Mouse (Mus musculus) liver, embryonic 11.5 days (tissue): ENCODE results near the gene Kyat1. TPM values are rescaled to one million over a fixed set of nuclear protein-coding genes. Genes with fewer than 3 reads are reported as not detected.
A peak's percentile ranks its signal among the peaks of the same experiment; 100 is the strongest.

ENCODE experiments used
- ATAC-seq: fragments of 200-750 bp; cut with Nextera tagmentation; replicated peaks from 2 replicates; pipeline ENCODE4 v1.8.0; 2017; ENCODE audit warnings: moderate number of reproducible peaks, mild to moderate bottlenecking, moderate TSS enrichment, moderate library complexity; ENCODE audit not compliant: low FRiP score
- DNase-seq: peaks from one replicate; pipeline ENCODE4 v3.0.0-alpha.2; 2017; ENCODE audit warnings: low spot score
- H3K27ac ChIP-seq: fragments of 300-500 bp; sonication (generic); 2 replicates; pipeline ENCODE4 v1.5.1; 2014; ENCODE audit warnings: mild to moderate bottlenecking, low read depth, low read length, control low read depth
- H3K27me3 ChIP-seq: fragments of 300-500 bp; sonication (generic); replicated peaks from 2 replicates; pipeline ENCODE4 v1.6.1; 2014; ENCODE audit warnings: low read length, mixed read lengths; ENCODE audit not compliant: control insufficient read depth, insufficient read depth
- H3K36me3 ChIP-seq: fragments of 300-500 bp; sonication (generic); 2 replicates; pipeline ENCODE4 v1.6.1; 2014; ENCODE audit warnings: mild to moderate bottlenecking, low read length, moderate library complexity, mixed read lengths; ENCODE audit not compliant: control insufficient read depth, insufficient read depth
- H3K4me1 ChIP-seq: fragments of 300-500 bp; sonication (generic); replicated peaks from 2 replicates; pipeline ENCODE4 v1.6.1; 2014; ENCODE audit warnings: low read length, mixed read lengths; ENCODE audit not compliant: control insufficient read depth, insufficient read depth
- H3K4me2 ChIP-seq: fragments of 300-500 bp; sonication (generic); 2 replicates; pipeline ENCODE4 v1.6.1; 2014; ENCODE audit warnings: mild to moderate bottlenecking, control low read depth, moderate library complexity
- H3K4me3 ChIP-seq: fragments of 300-500 bp; sonication (generic); 2 replicates; pipeline ENCODE4 v1.5.1; 2014; ENCODE audit warnings: low read depth, low read length, control low read depth
- H3K9ac ChIP-seq: fragments of 300-500 bp; sonication (generic); 2 replicates; pipeline ENCODE4 v1.6.1; 2014; ENCODE audit warnings: low read depth, low read length, control low read depth
- H3K9me3 ChIP-seq: fragments of 300-500 bp; sonication (generic); 2 replicates; pipeline ENCODE4 v1.6.1; 2016; ENCODE audit warnings: low read length, inconsistent platforms, mixed read lengths; ENCODE audit not compliant: control insufficient read depth
- WGBS: fragments of 180-500 bp; shearing (Covaris S2); extraction: QIAGEN DNeasy Blood & Tissue Kit; methylation state at CpG from one replicate; pipeline ENCODE4 v1.1.7; 2014; 5-methylcytosine and 5-hydroxymethylcytosine counted together
- polyA plus RNA-seq: library from polyadenylated mRNA; unstranded; fragments of >200 nt; fragmentation: Nextera tagmentation; extraction: Ambion mirVana; gene quantifications from 2 replicates; pipeline ENCODE4 v1.2.1, GENCODE M21; 2014

The Kyat1 gene
- polyA plus RNA-seq = 17.7 and 18.2 TPM in 2 replicates

DNA sequence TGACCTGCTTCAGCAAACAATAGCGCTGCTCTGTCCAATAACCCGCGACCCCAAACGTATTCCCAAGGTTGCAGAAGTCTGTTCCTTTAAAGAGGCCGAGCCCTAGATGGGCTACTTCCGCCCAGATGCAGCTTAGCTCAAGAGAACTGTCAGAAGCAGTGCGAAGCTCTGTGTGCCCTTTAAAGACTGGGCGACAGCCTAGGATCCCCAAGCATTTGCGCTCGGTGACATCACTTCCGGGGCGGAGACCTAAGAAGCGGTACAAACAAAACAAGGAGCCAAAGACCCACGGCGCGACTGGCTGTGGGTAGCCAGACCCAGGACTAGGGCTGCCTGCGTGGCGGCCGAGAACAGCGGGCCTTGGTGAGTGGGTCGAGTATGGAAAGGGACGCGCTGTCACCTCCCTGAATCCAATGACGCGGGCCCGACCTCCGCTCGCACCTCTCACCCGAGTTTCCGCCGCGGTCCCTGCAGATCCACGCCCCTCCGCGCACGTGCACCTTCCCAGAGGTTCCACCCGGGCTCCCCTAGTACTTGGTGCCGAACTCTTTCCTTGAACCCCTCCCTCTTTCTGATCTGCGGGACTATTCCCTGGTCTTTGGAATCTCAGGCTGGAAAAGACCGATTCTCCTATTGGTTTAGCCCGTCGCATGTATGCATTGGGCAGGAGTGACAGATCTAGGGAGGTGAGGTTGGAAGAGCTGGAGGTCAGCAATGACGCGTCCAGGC lies at the start of gene Kyat1:
Gene Kyat1 (minus strand): TSS at position 219 of the 729 bp plus-strand sequence.
- peaks cover 10% of the 10 kb centered on the region for H3K4me1 ChIP-seq
- H3K4me2 ChIP-seq = peak within 1 kb of the TSS; percentile 97
- peak within 1 kb of the TSS; percentile 81 for H3K27ac ChIP-seq
- peak; percentile 90 for ATAC-seq
- peak within 1 kb of the TSS; percentile 64 for H3K9ac ChIP-seq
- WGBS = under 1% methylated on average over 44 of the region's 44 CpGs
- no peaks in the 10 kb centered on the region for H3K9me3 ChIP-seq
- H3K27me3 ChIP-seq = no peaks in the 10 kb centered on the region
- H3K4me3 ChIP-seq = peak within 1 kb of the TSS; percentile 83
- H3K36me3 ChIP-seq = no peaks in the 10 kb centered on the region
- DNase-seq = peak; percentile 88

- no peak for DNase-seq
- no peak for ATAC-seq
- no peak overlapping the region for H3K4me2 ChIP-seq
- no peaks in the 10 kb centered on the region for H3K9me3 ChIP-seq
- no peak overlapping the region for H3K27ac ChIP-seq
- WGBS = 65% methylated on average over 5 of the region's 5 CpGs
- H3K27me3 ChIP-seq = no peaks in the 10 kb centered on the region
- peaks cover 9% of the 10 kb centered on the region for H3K4me1 ChIP-seq
- H3K9ac ChIP-seq = no peak overlapping the region
- peaks cover 28% of the 10 kb centered on the region for H3K36me3 ChIP-seq
- no peak overlapping the region for H3K4me3 ChIP-seq
Observed at GRCm38 (mm10) chr2:30253809-30254208, 48.2 kb upstream of the Kyat1 start.

DNA sequence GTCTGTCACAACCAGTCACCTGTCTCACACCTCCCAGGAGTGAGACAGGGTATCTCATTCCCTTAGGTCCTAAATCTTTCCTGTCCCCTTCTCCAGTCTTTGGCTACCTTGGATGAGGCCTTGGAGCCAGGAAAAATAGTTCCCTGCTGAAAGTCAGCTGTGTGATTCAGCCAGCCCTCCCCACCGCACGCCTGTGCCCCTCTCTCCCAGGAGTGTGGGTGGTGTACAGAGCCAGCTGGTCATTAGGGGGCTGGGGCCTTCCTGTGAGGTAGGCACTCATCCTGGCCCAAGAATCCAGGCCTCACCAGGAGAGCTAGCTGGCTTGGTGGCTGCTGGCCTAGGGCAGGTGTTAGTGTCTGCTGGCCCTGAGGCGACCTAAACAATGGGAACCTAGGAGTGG lies 46.9 kb upstream of the Kyat1 start:
- peaks cover 9% of the 10 kb centered on the region for H3K4me1 ChIP-seq
- no peak overlapping the region for H3K4me2 ChIP-seq
- ATAC-seq (no peak), DNase-seq (no peak)
- no peaks in the 10 kb centered on the region for H3K9me3 ChIP-seq
- 86% methylated on average over 3 of the region's 3 CpGs for WGBS
- peaks cover 30% of the 10 kb centered on the region for H3K36me3 ChIP-seq
- no peak overlapping the region for H3K9ac ChIP-seq
- H3K27me3 ChIP-seq = no peaks in the 10 kb centered on the region
- no peak overlapping the region for H3K27ac ChIP-seq
- H3K4me3 ChIP-seq = no peak overlapping the region

DNA sequence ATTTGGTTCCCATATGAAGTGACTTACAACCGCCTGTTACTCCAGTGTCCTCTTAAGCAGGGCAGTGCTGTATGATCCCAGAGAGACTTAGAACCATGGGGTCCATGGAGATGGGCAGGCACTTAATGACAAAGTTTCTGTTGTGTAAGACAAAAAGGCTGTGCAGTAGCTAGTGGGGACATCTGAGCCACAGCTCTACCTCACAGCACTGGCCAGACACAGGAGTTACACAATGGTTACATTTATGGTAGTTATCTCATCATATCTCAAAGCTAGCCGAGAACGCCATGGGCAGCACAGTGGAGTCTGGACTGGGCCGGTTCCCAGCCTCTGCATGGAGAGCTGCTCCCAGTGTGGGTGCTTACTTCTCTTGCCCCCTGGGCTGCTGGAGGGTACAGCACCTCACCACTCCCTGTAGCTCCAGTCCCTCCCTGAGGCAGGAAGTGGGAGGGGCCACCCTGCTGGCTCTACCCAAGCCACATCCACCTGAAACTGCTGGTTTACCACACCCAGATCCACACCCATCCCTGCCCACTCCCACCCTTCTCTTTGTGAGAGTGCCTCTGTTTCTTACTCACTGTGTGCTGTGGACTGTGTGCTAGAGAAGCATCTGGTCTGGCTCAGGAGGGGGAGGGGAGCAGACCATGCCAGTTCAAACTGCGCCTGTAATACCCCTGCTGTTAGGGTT lies 45.9 kb upstream of the Kyat1 start:
- peak; percentile 54 for DNase-seq
- H3K27ac ChIP-seq = peak overlapping the region; percentile 32

GRCm38 (mm10) chr2:30250166-30251128 lies 44.8 kb upstream of the Kyat1 start:
- Histone ChIP-seq H3K27me3 (no peaks in the 10 kb centered on the region), H3K9me3 (no peaks in the 10 kb centered on the region), H3K4me1 (peaks cover 14% of the 10 kb centered on the region), H3K4me2 (no peak overlapping the region), H3K27ac (0 out of 2 replicates have a peak overlapping the region, but pooled peaks have one; percentile 1), H3K36me3 (peaks cover 13% of the 10 kb centered on the region), H3K9ac (no peak overlapping the region), H3K4me3 (no peak overlapping the region)
- 85% methylated on average over 10 of the region's 10 CpGs for whole genome bisulfite sequencing
- ATAC-seq (no peak), DNase-seq (no peak)

More for the DNA sequence above, 45.9 kb upstream of the Kyat1 start:
- H3K4me3 ChIP-seq = no peak overlapping the region
- 56% methylated on average over 5 of the region's 5 CpGs for WGBS
- H3K9ac ChIP-seq = no peak overlapping the region
- H3K27me3 ChIP-seq = no peaks in the 10 kb centered on the region
- peaks cover 22% of the 10 kb centered on the region for H3K36me3 ChIP-seq
- H3K4me2 ChIP-seq = peak overlapping the region; percentile 33
- ATAC-seq = peak; percentile 82
- no peaks in the 10 kb centered on the region for H3K9me3 ChIP-seq
- H3K4me1 ChIP-seq = peaks cover 9% of the 10 kb centered on the region

GRCm38 (mm10) chr2:30249182-30249581 lies 43.5 kb upstream of the Kyat1 start:
- Histone ChIP-seq H3K36me3 (peaks cover 11% of the 10 kb centered on the region; the same call in 1 of the 2 replicates), H3K9ac (no peak overlapping the region), H3K9me3 (no peaks in the 10 kb centered on the region), H3K4me3 (no peak overlapping the region), H3K27ac (no peak overlapping the region), H3K4me1 (peaks cover 14% of the 10 kb centered on the region), H3K27me3 (no peaks in the 10 kb centered on the region), H3K4me2 (no peak overlapping the region)
- WGBS = 99% methylated on average over 3 of the region's 3 CpGs
- no peak for ATAC-seq
- DNase-seq = no peak

GRCm38 (mm10) chr2:30247681-30248080 lies 42.0 kb upstream of the Kyat1 start:
- DNase-seq = no peak
- peaks cover 14% of the 10 kb centered on the region for H3K4me1 ChIP-seq
- 80% methylated on average over 4 of the region's 4 CpGs for WGBS

GRCm38 (mm10) chr2:30247036-30247435 lies 41.4 kb upstream of the Kyat1 start:
- H3K9ac ChIP-seq = no peak overlapping the region
- no peak overlapping the region for H3K4me3 ChIP-seq
- ATAC-seq = no peak
- no peak overlapping the region for H3K4me2 ChIP-seq
- WGBS = 90% methylated on average over 5 of the region's 5 CpGs
- no peak overlapping the region for H3K27ac ChIP-seq
- H3K27me3 ChIP-seq = no peaks in the 10 kb centered on the region
- H3K36me3 ChIP-seq = peaks cover 11% of the 10 kb centered on the region
- DNase-seq = no peak
- peaks cover 16% of the 10 kb centered on the region for H3K4me1 ChIP-seq
- no peaks in the 10 kb centered on the region for H3K9me3 ChIP-seq

More at GRCm38 (mm10) chr2:30247681-30248080, 42.0 kb upstream of the Kyat1 start:
- H3K9ac ChIP-seq = no peak overlapping the region
- H3K4me3 ChIP-seq = no peak overlapping the region
- peaks cover 11% of the 10 kb centered on the region; the same call in 1 of the 2 replicates for H3K36me3 ChIP-seq
- H3K27me3 ChIP-seq = no peaks in the 10 kb centered on the region
- ATAC-seq = no peak
- no peaks in the 10 kb centered on the region for H3K9me3 ChIP-seq
- no peak overlapping the region for H3K27ac ChIP-seq
- H3K4me2 ChIP-seq = no peak overlapping the region
